Mouse (Mus musculus) heart, embryonic 10.5 days (tissue): ENCODE measurements around the gene Kcnh8. TPM values are rescaled to one million over a fixed set of nuclear protein-coding genes. Genes with fewer than 3 reads are reported as not detected.

ENCODE experiments used
- DNase-seq: peaks from one replicate; pipeline ENCODE4 v3.0.0-alpha.2; 2017; ENCODE audit warnings: low spot score
- H3K27ac ChIP-seq: fragments of 300-500 bp; sonication (generic); 2 replicates; pipeline ENCODE4 v1.5.1; 2016; ENCODE audit warnings: mild to moderate bottlenecking
- H3K27me3 ChIP-seq: fragments of 300-500 bp; sonication (generic); 2 replicates; pipeline ENCODE4 v1.6.1; 2016; ENCODE audit warnings: mild to moderate bottlenecking; ENCODE audit not compliant: poor library complexity, insufficient read depth, severe bottlenecking
- H3K36me3 ChIP-seq: fragments of 300-500 bp; sonication (generic); 2 replicates; pipeline ENCODE4 v1.6.1; 2016; ENCODE audit warnings: mild to moderate bottlenecking, moderate library complexity
- H3K4me1 ChIP-seq: fragments of 300-500 bp; sonication (generic); 2 replicates; pipeline ENCODE4 v1.6.1; 2016; ENCODE audit warnings: mild to moderate bottlenecking
- H3K4me3 ChIP-seq: fragments of 300-500 bp; sonication (generic); 2 replicates; pipeline ENCODE4 v1.5.1; 2016; ENCODE audit warnings: mild to moderate bottlenecking, moderate library complexity
- H3K9me3 ChIP-seq: fragments of 300-500 bp; sonication (generic); 2 replicates; pipeline ENCODE4 v1.6.1; 2016; ENCODE audit warnings: mild to moderate bottlenecking, moderate library complexity
- WGBS: fragments of 180-500 bp; shearing (Covaris S2); methylation state at CpG from one replicate; pipeline ENCODE4 v1.1.7; 2016; 5-methylcytosine and 5-hydroxymethylcytosine counted together
- polyA plus RNA-seq: library from polyadenylated mRNA; unstranded; fragments of >200 nt; fragmentation: Nextera tagmentation; extraction: Ambion mirVana; gene quantifications from 2 replicates; pipeline ENCODE4 v1.2.1, GENCODE M21; 2016

Kcnh8 gene
- 0.04 and 0.09 TPM in 2 replicates for polyA plus RNA-seq

DNA sequence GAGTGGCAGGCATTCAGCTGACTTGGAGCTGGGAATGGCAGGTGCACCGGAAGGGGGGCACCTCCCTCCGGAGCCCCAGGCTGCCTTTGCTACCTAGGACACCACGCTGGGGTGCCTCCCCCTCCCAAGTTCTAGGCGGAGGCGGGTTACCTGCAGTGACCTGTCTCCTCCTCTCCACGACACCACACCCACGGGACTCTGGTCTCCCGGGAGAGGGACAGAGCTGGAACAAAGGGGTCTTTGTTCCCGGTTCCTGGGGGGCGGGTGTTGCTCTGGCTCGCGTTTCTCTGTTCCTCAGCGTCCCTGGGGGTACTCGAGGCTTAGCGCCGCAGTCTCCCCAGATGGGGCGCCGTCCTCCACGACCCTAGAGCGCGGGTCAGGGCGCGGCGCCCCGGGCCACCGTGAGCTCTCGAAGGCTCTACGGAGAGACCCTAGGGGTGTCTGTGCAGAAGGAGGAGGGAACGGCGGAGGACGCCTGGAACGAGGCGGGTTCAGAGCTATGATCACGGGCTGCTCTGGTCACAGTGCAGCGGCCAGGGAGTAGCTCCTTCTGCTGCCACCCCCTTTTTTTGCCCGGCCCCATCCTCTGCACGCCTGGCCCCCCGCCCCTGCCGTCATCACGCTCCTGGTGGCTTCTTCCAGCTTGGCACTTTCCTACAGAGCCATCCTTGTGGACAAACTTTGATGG is at the start of gene Kcnh8:
TSS of gene Kcnh8 (plus strand) at position 617 of the 688 bp plus-strand sequence.
- H3K4me3 ChIP-seq, result peak within 1 kb of the TSS; percentile 65
- 2% methylated on average over 40 of the region's 40 CpGs for WGBS
- no peak for DNase-seq
- peaks cover 32% of the 10 kb centered on the region for H3K27me3 ChIP-seq
- no peaks in the 10 kb centered on the region for H3K36me3 ChIP-seq
- H3K27ac ChIP-seq, result no peak within 1 kb of the TSS
- H3K4me1 ChIP-seq, result peaks cover 15% of the 10 kb centered on the region
- no peaks in the 10 kb centered on the region for H3K9me3 ChIP-seq

DNA sequence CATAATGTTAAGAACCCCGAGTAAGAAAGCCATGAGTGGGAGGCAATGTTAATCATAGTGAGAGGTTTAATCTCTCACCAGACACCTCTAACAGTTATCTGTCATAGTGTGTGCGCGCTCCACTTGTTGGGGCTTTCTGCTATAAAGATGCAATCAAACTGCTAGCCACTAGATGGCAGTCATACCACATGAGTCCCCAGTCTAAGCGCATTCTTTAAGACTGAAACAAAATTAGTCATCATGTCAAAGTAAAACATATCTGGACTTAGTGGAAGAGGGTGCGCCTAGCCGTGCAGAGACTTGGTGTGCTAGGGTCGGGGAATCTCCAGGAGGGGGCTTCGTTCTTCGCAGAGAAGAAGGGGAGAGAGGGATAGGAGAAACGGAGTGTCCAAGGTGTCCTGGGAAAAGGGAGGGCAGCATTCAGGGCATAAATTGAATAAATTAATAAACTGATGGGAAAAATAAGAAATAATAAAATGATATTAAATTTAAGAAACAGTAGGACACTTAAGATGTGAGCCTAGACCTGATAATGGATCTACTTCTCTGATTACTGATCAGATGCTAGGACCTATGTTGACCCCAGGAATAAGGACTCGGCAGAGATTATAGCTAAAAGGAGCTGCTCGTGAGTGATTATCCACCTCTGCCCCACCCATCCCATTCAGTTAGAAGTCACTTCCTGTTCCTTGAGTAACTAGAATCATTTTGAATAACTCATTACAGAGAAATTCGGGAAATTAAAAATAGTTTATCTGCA is 42.4 kb upstream of the Kcnh8 start:
- Histone ChIP-seq H3K9me3 (no peaks in the 10 kb centered on the region), H3K4me1 (no peaks in the 10 kb centered on the region), H3K4me3 (no peak overlapping the region), H3K27ac (no peak overlapping the region), H3K36me3 (no peaks in the 10 kb centered on the region), H3K27me3 (no peaks in the 10 kb centered on the region)
- WGBS, result 29% methylated on average over 13 of the region's 13 CpGs
- peak; percentile 77 for DNase-seq

DNA sequence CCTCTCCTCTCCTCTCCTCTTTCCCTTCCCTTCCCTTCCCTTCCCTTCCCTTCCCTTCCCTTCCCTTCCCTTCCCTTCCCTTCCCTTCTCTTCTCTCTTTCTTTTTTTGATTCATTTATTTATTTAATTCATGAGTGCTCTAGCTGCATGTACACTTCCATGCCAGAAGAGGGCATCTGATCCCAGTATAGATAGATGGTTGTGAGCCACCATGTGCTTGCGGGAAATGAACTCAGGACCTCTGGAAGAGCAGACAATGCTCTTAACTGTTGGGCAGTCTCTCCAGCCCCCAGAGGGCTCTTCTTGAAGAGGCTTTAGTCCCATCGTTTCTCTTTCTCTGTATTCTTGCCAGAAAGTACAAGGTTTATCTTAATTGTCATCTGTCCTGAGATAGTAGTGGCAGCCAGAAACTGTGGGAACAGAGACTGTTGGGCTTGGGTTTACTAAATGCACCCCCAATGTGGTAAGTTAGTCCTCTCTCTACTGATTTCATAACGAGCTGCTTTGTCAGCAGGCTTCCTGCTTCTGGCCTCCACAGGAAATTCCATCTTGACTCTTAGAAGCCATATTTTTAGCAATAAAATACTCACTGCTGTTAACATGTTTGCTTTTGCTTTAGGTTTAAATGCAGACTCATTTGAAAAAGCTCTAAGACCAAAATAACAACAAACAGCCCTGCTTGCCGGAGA is 36.9 kb upstream of the Kcnh8 start:
- no peak for DNase-seq
- Histone ChIP-seq H3K4me1 (no peaks in the 10 kb centered on the region), H3K4me3 (no peak overlapping the region), H3K27me3 (no peaks in the 10 kb centered on the region), H3K9me3 (no peaks in the 10 kb centered on the region), H3K36me3 (no peaks in the 10 kb centered on the region), H3K27ac (no peak overlapping the region)
- WGBS, result 48% methylated on average over 4 of the region's 4 CpGs

DNA sequence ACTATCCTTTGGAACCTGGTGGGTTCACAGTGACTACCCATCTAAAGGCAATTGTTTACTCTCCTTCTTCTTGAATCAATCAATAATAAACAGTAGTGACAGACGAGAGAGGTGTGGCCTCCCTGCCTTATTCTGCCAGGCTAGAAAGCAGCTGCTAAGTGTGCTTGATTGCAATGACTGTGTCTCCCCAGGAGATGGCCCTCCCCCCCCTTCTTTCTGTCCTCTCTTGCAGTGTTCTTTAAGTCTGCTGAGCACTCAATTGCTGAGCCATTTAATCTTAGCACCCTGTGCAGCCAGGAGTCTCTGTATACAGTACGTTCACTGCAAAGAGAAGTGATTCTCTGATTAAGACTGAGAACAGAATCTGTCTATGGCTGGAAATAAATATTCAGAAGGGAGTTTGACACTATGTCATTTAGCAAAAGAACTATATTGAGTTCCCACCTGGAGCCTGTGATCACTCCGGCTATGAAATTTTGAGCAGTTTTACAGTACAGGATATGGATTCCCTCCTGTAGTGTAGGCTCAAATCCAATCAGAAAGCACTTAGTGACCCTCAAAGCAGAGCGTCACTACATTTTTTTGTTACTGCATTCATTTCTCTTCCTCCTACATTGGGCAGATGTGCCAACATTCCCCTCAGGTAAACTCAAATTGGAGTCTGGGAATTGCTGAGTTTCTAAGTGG is 32.8 kb upstream of the Kcnh8 start:
- Histone ChIP-seq H3K36me3 (no peaks in the 10 kb centered on the region), H3K4me3 (no peak overlapping the region), H3K9me3 (no peaks in the 10 kb centered on the region), H3K4me1 (no peaks in the 10 kb centered on the region), H3K27ac (no peak overlapping the region), H3K27me3 (no peaks in the 10 kb centered on the region)
- no peak for DNase-seq
- 71% methylated on average over 4 of the region's 4 CpGs for WGBS

DNA sequence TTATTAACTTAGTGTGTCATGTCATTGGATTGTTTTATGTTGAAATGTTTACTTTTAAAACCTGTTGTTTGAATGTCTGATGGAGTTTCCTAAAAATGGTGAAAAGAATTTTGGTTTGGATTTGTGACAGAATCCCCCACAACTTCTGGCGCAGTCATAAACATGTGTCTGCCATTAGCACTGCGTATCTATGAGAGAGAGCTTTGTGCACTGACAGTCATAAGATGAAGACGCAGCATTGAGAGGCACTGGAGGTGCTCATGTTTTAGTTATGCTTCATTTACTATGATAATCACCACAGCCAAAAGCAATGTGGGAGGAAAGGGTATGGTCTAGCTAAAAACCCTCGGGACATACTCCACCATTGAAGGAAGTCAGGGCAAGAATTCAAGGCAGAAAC is 30.3 kb upstream of the Kcnh8 start:
- H3K27ac ChIP-seq, result no peak overlapping the region
- no peak overlapping the region for H3K4me3 ChIP-seq
- no peak for DNase-seq
- H3K9me3 ChIP-seq, result no peaks in the 10 kb centered on the region
- no peaks in the 10 kb centered on the region for H3K27me3 ChIP-seq
- no peaks in the 10 kb centered on the region for H3K36me3 ChIP-seq
- H3K4me1 ChIP-seq, result no peaks in the 10 kb centered on the region
- WGBS, result 84% methylated on average over 4 of the region's 4 CpGs

DNA sequence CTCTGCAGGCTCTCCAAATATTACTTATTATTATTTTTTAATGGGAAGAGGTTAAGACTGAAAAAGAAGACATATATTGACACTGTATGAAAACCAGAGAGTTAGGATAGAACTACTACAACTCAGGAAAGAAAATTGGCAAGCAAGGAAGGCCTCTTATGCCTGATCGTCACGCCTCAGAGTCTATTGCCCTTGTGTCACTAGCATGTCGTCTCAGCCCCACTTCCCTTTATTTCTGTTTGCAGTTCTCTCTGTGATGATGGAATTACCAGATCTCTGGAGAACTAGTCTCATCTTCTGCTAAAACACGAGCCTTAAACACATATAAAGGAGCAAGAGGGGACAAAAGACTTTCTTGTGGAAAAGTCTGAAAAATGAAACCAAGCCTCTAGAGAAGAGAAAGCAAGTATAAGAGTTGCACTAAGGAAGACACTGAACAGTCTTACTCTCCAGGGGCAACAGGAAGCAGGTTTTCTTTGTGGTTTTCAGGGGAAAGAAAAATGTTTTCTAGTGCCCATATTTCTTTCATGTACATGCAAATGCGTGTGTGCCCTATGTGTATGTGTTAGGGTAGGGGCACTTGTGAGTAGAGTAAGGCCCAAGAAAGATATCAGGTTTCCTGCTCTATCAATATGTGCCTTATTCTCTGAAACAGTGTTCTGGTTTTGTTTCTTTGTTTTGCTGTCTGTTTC is 10.9 kb upstream of the Kcnh8 start:
- Histone ChIP-seq H3K27ac (no peak overlapping the region), H3K27me3 (no peaks in the 10 kb centered on the region), H3K4me1 (no peaks in the 10 kb centered on the region), H3K36me3 (no peaks in the 10 kb centered on the region), H3K9me3 (no peaks in the 10 kb centered on the region), H3K4me3 (no peak overlapping the region)
- no peak for DNase-seq
- WGBS, result 79% methylated on average over 5 of the region's 5 CpGs

DNA sequence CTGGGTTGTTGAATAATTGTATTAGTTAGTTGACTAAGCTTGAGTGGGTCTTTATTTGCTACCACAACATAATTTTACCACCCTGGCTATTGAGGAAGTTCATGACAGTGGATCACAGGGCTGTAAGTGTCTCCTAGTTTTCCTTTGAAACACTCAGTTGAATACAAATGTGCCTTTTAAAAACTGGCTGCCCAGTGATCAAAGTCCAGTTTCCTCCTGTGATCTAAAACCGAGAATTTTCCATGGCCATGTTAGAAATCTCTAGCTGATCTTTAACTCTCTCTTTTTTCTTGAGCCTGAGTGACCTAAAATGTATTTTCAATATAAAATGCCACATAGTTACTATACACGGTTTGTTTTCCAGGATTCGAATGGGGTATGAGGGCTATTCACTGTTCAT is 3.4 kb upstream of the Kcnh8 start:
- Histone ChIP-seq H3K36me3 (no peaks in the 10 kb centered on the region), H3K27me3 (peaks cover 32% of the 10 kb centered on the region), H3K9me3 (no peaks in the 10 kb centered on the region), H3K4me1 (peaks cover 15% of the 10 kb centered on the region), H3K27ac (no peak overlapping the region), H3K4me3 (no peak overlapping the region)
- DNase-seq, result no peak
- WGBS, result 75% methylated on average over 3 of the region's 3 CpGs

DNA sequence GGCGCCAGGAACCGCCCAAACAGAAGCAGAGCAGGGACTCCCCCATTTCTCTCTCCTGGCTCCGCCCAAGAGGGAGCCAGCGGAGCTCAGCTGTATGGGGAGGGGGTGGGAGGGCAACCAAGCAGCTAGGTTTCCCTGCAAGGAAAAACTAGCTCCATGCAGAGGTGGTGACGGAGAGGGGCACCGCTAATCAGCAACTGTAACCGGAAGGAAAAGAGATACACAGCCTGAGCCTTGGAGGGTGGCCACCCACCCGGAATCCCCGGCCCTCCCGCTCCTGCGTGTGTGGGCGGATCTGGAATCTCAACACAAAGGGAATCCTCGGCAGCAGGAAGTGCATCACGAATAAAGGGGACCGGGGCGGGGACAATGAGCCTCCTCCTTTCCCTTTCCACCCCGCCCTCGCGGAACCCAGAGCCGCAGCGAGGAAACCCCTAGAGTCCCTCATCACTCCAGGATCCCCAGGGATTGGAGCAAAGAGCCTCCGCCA is 1.6 kb upstream of the Kcnh8 start:
- Histone ChIP-seq H3K9me3 (no peaks in the 10 kb centered on the region), H3K4me1 (peaks cover 15% of the 10 kb centered on the region), H3K36me3 (no peaks in the 10 kb centered on the region), H3K27ac (peak overlapping the region; percentile 62; the same call in 1 of the 2 replicates), H3K4me3 (peak overlapping the region; percentile 65), H3K27me3 (peaks cover 32% of the 10 kb centered on the region)
- under 1% methylated on average over 22 of the region's 22 CpGs for WGBS
- DNase-seq, result peak; percentile 79

DNA sequence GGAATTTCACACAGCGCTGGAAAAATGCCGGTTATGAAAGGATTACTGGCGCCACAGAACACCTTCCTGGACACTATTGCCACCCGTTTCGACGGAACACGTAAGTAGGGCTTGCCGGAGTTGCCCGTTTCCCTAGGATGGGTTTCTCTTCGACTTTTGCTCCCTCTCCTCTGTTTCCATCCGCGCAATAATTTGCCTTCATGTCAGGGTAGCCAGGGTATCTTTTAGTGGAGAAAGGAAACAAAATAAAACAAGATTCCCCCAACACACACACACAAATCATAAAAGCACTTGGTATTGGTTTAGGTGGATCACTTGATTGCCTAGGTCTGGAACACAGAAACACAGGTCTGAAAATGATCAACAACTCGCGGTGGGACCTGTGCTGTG is 267 bp downstream of the Kcnh8 start:
- Histone ChIP-seq H3K27me3 (peaks cover 32% of the 10 kb centered on the region), H3K36me3 (no peaks in the 10 kb centered on the region), H3K4me1 (peaks cover 15% of the 10 kb centered on the region), H3K9me3 (no peaks in the 10 kb centered on the region), H3K4me3 (peak overlapping the region; percentile 45; the same call in 1 of the 2 replicates), H3K27ac (no peak overlapping the region)
- no peak for DNase-seq
- WGBS, result 7% methylated on average over 14 of the region's 14 CpGs

DNA sequence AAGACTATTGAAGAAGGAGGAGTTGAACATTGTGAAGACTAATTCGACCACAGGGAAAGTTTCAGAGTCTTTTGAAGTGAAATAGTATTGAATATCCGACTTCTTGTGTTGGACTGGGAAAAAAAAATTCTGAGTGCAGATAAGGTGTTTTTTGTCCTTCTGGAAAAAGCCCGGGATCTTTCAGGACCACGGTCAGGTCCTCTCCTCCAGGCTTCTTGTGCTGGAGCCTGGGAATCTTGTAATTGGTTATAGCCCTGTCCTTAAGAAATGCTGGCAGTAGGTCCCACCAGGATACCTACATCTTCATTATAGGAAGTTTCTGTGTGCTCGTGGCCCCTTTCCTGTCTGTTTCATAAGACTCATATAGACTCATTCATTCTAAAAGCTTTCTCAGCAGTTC is 902 bp downstream of the Kcnh8 start:
- Histone ChIP-seq H3K4me3 (no peak overlapping the region), H3K27ac (no peak overlapping the region), H3K36me3 (no peaks in the 10 kb centered on the region), H3K27me3 (peaks cover 32% of the 10 kb centered on the region), H3K9me3 (no peaks in the 10 kb centered on the region), H3K4me1 (peaks cover 15% of the 10 kb centered on the region)
- WGBS, result 5% methylated on average over 5 of the region's 5 CpGs
- no peak for DNase-seq

DNA sequence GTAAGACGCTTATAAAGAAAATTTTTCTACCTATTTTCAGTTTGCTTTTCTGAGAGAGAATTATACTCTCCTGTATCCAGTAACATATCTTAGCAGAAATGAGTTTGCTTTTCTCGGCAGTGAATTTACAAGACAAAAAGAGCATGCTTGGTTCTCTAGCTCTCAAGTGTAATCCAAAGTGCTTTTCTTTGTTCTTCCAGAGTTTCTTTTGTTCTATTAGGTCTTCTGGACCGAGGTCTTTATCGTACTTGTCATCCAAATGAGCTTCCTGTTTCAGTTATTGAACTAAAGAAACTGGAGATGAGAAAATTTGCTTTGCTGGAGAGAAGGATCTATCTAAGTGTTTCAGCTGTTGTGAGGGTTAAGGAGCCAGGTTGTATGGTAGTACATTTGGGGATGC is 8.9 kb downstream of the Kcnh8 start:
- no peaks in the 10 kb centered on the region for H3K36me3 ChIP-seq
- 62% methylated on average over 4 of the region's 4 CpGs for whole genome bisulfite sequencing
- no peaks in the 10 kb centered on the region for H3K4me1 ChIP-seq
- DNase-seq, result no peak
- H3K27me3 ChIP-seq, result no peaks in the 10 kb centered on the region
- no peak overlapping the region for H3K4me3 ChIP-seq
- no peaks in the 10 kb centered on the region for H3K9me3 ChIP-seq
- no peak overlapping the region for H3K27ac ChIP-seq

DNA sequence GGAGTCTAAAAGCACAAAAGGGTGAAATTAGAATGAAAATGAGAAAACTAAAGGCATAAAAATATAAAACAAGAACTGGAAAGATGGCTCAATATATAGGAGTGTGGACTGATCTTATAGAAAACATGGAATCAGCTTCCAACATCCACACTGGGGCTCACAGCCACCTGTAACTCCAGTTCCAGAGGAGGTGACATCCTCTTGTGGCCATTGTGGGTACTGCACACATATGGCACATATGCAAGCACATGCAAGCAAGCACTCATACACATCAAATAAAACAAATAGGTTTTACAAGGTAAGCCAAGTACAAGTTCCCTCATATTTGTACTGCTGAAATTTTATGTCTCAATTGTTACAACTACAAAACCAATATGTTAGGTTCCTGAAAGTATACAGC is 46.7 kb downstream of the Kcnh8 start:
- Histone ChIP-seq H3K27ac (no peak overlapping the region), H3K27me3 (no peaks in the 10 kb centered on the region), H3K9me3 (no peaks in the 10 kb centered on the region), H3K4me3 (no peak overlapping the region), H3K4me1 (no peaks in the 10 kb centered on the region), H3K36me3 (no peaks in the 10 kb centered on the region)
- no peak for DNase-seq
